Mouse (Mus musculus) thymus, postnatal 4 days (tissue): ENCODE data around the gene Bzw1.
A peak's percentile ranks its signal among the peaks of the same experiment; 100 is the strongest.

ENCODE experiments used
- DNase-seq: peaks from one replicate; pipeline ENCODE4 v3.0.0; 2021

Bzw1 gene

DNA sequence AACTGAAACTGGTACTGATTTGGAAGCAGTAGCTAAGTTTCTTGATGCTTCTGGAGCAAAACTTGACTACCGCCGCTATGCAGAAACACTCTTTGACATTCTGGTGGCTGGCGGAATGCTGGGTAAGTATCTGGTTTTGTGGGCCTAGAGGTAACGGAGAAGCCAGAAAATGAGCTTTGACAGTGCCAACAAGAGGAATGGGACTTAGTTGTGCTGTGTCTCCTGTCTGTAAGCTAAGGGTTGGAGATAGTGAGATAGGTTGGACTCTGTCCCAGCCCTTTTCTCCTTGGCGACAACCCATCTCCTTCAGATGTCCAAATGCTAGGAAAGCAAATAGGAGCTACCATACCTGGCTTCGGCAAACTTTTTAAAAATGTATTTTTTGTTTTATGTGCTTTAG, 5.0 kb downstream of the Bzw1 start:
- DNase-seq, result no peak

DNA sequence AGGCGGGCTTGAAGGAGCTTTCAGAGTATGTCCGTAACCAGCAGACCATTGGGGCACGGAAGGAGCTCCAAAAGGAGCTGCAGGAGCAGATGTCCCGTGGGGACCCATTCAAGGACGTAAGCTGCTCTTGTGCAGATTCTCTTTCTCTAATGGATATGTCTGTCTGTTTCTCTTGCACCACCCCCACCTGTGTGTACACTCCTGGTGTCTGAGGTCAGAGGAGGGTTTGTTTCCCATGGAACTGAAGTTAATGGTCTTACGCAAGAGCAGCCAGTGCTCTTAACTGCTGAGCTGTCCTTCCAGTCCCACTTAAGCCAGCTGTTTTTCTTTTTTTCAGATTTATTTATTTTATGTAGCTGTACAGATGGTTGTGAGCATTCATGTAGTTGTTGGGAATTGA, 8.7 kb downstream of the Bzw1 start:
- no peak for DNase-seq

DNA sequence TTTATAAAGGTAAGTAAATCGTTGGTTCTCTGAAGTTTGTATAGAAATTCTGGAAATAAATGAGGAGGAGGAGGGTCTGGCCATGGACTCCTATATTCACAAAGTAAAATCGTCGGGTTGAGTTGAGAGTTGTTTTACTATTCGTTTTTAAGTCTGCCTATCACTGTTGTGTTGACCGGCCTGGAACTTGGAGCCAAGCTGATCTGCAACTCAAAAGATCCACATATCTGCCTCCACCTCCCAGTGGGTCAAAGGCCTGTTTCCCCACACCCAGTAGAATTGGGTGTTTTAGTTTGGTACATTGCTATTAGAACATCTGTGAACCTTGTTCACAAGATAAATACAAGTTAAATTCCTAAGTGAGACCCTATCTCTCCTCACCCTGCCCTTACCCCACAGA, 11.0 kb downstream of the Bzw1 start:
- DNase-seq, result no peak

DNA sequence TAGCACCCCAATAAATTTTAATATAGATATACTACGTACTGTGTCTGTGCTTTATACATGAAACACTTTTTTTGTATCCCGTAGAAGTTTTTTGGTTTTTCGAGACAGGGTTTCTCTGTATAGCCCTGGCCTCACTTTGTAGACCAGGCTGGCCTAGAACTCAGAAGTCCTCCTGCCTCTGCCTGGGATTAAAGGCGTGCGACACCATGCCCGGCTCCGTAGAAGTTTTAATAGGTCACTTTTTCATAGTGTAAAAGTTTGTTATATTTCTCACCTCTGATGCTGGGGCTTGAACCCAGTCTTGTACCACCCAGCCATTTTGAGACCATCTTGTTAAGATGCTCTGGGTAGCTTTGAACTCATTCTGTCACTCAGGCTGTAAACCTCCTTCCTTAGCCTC, 14.6 kb downstream of the Bzw1 start:
- no peak for DNase-seq

DNA sequence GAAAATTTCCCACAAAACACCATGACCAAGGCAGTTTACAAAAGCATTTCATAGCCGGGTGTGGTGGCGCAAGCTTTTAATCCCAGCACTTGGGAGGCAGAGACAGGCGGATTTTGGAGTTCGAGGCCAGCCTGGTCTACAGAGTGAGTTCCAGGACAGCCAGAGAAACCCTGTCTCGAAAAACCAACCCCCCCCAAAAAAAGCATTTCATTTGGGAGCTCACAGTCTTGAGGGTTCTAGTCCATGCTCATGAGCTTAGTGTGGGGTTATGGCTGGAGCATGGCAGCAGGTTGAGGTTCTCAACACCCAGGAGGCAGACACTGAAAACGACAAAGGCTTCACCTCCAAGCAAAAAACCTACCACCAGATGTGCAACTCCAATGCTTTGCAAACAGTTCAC, 15.4 kb downstream of the Bzw1 start:
- no peak for DNase-seq

DNA sequence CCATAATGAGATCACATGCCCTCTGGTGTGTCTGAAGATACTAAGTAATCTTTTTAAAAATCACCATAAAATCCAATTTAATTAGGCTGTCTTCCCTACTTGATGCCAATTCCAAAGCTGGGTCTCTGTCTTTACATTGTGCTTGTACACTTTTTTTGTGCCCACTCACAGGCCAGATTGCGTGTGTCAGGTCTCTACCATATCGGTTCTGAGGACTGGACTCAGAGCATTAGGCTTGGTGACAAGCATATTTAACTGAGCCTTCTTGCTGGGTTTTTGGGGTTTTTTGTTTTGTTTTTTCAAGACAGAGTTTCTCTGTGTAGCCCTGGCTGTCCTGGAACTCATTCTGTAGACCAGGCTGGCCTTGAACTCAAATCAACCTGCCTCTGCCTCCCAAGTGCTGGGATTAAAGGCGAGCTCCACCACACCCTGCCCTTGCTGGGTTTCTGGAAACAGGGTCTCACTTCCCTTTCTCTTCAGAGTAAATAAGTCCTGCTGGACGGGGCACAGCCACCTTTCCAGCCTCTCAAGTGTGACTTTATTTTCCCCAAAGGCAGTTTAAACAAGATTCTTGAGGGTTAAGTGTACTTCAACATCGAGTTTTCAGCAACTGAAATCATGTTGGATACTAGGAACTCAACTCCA, 17.0 kb downstream of the Bzw1 start:
- DNase-seq, result no peak

DNA sequence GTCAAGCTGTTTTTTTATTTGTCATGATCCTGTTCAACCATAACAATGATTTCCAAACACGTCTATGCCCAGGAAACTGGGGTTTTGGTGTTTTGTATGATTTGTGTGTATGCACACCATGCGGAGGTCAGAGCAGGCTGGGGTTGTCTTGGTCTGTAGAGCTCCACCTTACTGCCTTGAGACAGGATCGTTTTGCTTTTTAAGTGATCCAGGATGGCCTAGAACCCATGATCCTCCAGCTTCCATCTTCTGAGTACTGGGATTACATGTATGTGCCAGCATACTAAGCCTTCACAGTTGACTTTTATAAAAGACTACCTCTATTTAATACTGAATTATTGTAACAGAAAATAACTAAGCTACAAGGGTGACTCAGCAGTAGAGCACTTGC, 17.5 kb downstream of the Bzw1 start:
- no peak for DNase-seq

DNA sequence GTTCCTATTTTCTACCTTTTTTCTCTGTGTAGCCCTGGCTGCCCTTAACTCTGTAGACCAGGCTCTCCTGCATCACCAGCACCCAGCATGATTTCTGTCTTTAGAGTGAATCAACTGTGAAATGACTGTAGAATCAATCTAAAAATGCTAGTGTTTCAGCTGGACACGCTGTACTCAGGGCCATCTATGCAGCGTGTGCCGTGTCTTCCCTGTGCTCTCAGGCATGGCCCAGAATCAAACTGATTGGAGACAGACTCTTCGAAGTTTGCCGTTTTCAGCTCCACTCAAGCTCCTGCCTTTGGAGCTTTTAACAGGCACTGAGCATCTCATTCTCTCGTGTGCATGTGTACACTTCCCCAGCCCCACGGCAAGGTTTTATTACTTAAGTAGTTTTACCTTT, 18.1 kb downstream of the Bzw1 start:
- DNase-seq, result no peak

DNA sequence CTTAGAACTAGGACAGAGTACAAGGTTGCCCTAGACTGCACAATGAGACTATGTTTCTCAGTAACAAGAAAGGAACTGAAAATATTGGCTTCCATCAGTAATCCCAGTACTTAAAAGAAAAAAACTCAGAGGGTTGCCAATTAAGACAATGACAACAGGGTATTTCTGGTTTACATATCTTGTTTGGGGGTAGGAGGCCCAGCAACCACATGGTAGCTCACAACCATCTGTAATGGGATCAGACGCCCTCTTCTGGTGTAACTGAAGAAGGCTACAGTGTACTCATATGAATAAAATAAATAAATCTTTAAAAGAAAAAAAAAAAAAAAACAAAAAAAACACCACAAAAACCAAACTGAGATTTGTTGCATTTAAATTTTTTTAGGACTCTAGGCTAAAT, 22.7 kb downstream of the Bzw1 start:
- DNase-seq, result no peak

DNA sequence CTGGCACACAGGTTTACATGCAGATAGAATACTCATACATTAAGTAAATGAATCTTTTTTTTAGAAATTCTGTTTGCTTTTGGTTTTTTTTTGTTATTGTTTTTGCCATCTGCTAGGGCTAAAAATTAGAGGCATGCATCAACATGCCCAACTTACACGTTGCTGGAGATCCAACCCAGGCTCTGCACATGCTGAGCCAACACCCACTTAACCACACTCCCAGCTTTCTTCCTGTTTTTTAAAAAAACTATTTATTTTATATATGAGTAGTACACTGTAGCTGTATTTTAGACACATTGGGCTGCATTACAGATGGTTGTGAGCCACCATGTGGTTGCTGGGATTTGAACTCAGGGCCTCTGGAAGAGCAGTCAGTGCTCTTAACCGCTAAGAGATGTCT, 23.4 kb downstream of the Bzw1 start:
- DNase-seq, result no peak

DNA sequence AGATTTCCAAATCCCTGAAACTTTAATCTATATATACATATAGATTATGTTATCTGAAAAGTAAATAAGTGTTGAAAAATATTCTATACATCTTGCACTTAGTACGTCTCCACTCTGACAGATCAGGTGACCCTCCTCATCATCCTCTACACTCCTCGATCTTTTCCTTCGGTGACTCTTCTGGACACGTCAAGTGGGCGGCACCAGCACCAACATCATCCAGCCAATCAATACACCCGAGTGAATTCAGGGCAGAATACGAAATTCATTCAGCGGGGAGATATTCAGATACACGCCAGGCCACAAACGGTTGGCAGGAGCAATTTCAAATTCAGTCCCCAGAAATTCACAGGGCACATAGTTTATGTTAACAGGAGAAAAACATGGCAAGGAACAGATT, 27.3 kb downstream of the Bzw1 start:
- DNase-seq, result no peak

DNA sequence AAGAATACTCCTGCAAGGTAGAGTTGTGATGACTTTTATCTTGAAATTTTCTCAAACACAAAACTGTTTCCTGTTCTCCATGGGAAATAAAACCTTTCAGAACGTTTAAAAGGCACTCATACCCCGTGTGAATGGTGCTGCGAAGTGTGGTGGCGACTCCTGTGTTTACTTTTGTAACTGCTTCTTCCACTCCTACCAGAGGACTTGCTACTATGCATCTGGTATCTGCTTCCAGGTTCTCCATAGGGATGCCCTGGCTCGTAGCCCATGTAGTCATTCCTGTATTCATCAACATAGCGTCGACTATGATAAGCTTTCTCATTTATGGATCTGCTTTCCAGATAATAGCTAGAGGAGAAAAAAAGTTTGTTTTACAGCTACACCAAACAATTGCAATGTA, 28.3 kb downstream of the Bzw1 start:
- DNase-seq, result no peak

DNA sequence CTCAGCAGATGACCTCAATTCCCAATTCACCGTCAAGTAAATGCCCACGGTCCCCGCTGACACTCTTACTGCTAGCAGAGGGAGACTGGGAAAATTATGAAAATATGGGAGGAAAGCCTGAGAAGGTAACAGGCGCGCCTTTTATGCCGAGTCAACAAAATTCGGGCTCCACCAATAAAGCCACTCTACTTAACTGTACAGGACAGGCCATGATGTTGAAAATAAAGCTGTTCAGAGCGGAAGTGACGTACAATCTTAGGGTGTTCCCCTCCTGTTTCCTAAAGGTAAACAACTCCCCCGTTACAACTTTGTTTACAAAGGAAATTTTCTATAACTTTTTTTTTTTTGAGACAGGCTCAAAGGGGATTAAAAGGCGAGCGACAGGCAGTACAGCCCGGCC, 30.2 kb downstream of the Bzw1 start:
- DNase-seq, result peak; percentile 32

DNA sequence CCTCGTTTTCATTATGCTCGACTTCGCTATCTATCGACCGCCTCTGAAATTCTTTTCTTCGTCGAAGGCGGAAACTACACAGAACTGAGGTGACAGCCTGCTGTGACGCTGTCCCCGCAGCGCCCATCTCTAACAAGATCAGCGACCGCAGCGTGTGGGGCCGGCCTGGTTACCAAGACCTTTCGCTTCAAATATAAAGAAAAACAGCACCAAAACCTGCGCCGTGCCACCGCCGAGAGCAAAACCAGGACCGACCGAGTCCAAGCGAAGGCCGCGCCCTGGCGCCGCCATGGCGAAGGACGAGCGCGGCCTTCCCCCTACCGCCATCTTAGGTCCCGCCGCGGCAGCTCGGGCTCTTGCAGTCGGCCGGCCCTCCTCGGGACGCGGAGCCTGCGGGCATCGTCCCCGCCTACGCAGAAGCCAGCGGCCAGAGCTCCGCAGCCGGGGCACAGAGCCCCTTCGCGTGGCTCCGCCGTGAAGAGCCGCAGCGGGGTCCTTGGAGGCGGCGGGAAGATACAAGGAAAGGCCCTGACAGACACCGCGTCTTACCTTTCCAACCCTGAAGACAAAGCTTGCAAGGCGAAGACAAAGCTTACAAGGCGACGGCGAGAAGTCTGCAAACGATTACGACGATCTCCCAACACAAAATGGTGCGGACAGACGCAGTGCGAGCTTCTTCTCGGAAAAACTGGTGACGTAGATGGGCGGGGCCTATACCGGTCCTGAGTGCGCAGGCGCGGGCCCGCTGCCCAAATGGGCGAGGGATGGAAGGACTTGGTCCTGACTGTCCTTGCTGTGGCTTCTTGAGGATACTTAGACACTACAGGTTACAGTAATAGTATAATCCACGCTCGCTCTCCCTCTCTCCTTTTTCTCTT, 30.9 kb downstream of the Bzw1 start, which contains the start of gene Clk1:
Gene Clk1, minus strand, starts transcription at position 696 of the 878 bp plus-strand sequence.
- DNase-seq, result peak; percentile 98

DNA sequence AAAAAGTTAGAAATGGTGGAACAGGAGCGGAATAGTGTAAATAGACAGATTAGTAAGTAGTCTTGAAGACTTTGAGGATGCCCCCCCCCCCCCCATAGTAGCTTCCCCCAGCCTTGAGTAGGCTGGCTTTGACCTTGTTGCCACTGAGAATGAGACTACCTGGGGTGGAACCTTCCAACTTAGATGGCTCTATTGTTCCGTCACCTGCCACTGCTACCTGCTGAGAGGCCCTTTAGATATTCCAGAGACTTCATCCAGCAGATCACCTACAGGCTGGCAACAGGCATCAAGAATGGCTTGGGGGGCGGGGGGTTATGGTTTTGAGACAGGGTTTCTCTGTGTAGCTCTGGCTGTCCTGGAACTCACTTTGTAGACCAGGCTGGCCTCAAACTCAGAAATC, 31.9 kb downstream of the Bzw1 start:
- no peak for DNase-seq

DNA sequence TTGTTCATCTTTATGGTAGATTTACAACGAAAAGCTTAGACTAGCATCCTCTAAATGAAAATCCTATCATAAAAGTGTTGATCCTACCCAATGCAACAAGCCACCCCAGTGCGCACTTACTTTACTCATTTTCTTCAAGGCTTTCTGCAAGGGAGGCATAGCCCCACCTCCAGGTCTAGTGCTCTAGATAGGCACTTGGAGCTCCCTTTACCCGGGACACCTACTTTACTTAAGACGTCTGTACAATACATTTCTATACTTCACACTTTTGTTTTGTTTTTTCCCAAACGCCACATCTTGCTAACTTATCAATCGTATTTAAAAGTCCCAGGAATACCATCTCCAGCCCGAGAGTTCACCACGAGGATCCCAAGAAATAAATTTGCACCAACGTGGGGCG, 52.0 kb downstream of the Bzw1 start:
- DNase-seq, result no peak

DNA sequence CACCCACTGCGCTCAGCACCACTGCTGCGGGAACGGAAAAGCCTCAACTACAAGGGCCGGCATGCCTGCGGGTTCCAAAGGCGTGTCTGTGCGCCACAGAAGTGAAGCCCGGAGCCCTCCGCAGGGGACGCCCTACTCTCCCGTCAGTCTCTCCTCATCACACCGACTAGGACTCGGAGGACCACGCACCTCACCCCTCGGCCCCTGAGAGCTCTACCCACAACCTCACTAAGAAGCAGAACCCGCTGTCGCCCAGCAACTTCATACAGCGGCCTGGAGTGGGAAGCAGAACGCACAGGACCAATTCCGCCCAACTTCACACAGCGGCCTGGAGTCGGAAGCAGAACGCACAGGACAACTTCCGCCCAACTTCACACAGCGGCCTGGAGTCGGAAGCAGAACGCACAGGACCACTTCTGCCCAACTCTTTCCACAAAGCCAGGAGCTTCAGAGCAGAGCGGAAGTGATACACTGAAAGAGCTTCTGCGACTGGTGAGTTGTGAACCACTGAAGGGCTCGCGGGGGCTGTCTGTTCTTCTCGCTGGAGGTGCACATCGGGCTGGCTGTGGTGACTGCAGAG, 52.5 kb downstream of the Bzw1 start, which contains the start of the genes Nif3l1 and Ppil3:
Gene Nif3l1, plus strand, starts transcription at position 9 of the 580 bp plus-strand sequence.
Gene Ppil3, minus strand, starts transcription at position 344 of the 580 bp plus-strand sequence.
- DNase-seq, result peak; percentile 82

DNA sequence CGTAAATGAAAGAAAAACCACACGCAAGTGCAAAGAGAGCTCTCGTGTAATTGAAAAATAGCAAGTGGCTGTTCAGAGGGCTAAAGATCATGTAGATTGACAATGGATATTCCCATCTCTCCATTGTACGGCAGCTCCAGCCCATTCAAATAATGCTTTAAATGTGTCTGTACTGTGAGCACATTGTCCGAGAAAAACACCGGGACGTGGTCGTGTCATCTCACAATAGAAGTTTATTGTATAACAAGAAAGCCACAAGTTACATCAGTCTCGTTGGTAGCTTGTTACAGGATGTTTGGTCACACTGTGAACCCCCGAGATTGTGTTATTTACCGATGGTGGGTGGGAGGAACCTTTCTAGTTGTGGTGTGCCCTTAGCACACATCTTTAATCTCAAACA, 53.2 kb downstream of the Bzw1 start:
- peak; percentile 12 for DNase-seq

DNA sequence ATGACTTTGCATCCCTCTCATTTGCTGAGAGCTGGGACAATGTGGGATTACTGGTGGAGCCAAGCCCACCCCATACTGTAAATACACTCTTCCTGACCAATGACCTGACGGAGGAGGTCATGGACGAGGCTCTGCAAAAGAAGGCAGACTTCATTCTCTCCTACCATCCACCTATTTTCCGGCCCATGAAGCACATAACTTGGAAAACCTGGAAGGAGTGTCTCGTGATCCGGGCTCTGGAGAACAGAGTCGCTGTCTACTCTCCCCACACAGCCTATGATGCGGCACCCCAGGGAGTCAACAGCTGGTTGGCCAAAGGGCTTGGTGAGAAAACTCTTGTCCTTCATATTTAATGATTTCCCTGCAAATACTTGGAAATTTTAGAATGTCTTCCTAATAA, 55.1 kb downstream of the Bzw1 start:
- DNase-seq, result no peak

DNA sequence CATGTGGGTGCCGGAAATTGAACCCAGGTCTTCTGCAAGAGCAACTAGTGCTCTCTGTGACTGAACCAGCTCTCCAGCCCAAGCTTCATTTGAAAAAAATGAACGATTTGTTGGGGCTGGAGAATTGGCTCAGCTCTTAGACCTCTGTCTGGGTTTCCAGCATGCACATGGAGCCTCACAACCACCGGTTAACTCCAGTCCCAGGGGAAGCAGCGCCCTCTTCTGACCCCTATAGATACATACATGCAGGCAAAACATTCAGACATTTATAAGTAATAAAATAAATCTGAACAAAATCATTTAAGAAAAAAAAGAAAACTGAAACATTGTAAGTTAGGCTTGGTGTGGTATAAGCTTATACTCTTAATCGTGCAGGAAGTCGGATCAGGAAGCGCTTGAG, 55.7 kb downstream of the Bzw1 start:
- no peak for DNase-seq

DNA sequence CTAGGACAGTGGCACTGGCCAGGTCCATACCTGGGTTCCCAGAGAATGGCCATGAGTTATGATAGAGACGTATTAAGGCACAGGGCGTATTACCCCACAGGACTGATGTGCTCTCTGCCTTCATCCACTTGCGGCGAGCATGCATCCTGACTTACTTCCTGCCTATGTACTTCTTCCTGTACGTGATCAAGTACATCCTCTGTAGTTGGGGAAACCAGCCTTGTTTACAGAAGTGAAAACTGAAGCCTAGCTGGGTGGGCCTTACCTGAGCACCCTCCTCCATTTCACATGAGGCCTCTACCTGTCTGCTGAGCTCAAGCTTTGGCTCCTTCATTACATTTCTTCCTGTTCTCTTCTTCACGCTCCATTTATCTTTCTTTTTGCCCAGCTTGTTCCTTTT, 61.6 kb downstream of the Bzw1 start:
- no peak for DNase-seq
